Mouse (Mus musculus): Measurements from ENCODE around the gene Hoxc13. TPM values are rescaled to one million over a fixed set of nuclear protein-coding genes. Genes with fewer than 3 reads are reported as not detected.

The Hoxc13 gene
- polyA plus RNA-seq, 1 experiment = 5.8 TPM

- Histone ChIP-seq H3ac (ENCODE audit: control insufficient read depth, insufficient read length) (no peak overlapping the region), H3K79me2 (ENCODE audit: control insufficient read depth, insufficient read depth) (no peaks in the 10 kb centered on the region), H3K4me3 (no peak overlapping the region), H3K4me2 (ENCODE audit: low read depth) (no peak overlapping the region), H3K36me3 (ENCODE audit: control insufficient read depth, insufficient read depth) (no peaks in the 10 kb centered on the region), H3K27me3 (ENCODE audit: control insufficient read depth, insufficient read depth, insufficient read length) (peaks cover 55% of the 10 kb centered on the region)
- no peak for TF ChIP-seq SRF (IDR thresholded peaks at IDR 0.05; ENCODE audit: control insufficient read depth, insufficient read length, low read depth)
- no peak for TF ChIP-seq TCF12 (IDR thresholded peaks at IDR 0.05; ENCODE audit: insufficient read depth, poor library complexity, severe bottlenecking)
- no peak for TF ChIP-seq USF1 (IDR thresholded peaks at IDR 0.05; ENCODE audit: low read depth)
- TF ChIP-seq MYOG (IDR thresholded peaks at IDR 0.05; ENCODE audit: control insufficient read depth in 1 of 3, insufficient read depth in 1 of 3, insufficient read length in 2 of 3, low read depth in 2 of 3) = no peak
- TF ChIP-seq POLR2AphosphoS2 (IDR thresholded peaks at IDR 0.05; ENCODE audit: insufficient read length, low read depth) = no peak
Measured at GRCm38 (mm10) chr15:102909536-102909935, 11.4 kb upstream of the Hoxc13 start.

GRCm38 (mm10) chr15:102910038-102910437, 10.9 kb upstream of the Hoxc13 start:
- Histone ChIP-seq H3K36me3 (ENCODE audit: control insufficient read depth, insufficient read depth) (no peaks in the 10 kb centered on the region), H3ac (ENCODE audit: control insufficient read depth, insufficient read length) (no peak overlapping the region), H3K79me2 (ENCODE audit: control insufficient read depth, insufficient read depth) (no peaks in the 10 kb centered on the region), H3K27me3 (ENCODE audit: control insufficient read depth, insufficient read depth, insufficient read length) (peaks cover 55% of the 10 kb centered on the region), H3K4me3 (no peak overlapping the region), H3K4me2 (ENCODE audit: low read depth) (no peak overlapping the region)
- TF ChIP-seq MYOD1 (IDR thresholded peaks at IDR 0.05; ENCODE audit: control insufficient read depth in 1 of 3, insufficient read length in 2 of 3, low read depth in 2 of 3) (no peak), MYOG (IDR thresholded peaks at IDR 0.05; ENCODE audit: control insufficient read depth in 1 of 3, insufficient read depth in 1 of 3, insufficient read length in 2 of 3, low read depth in 2 of 3) (no peak), REST (IDR thresholded peaks at IDR 0.05; ENCODE audit: insufficient read depth, insufficient read length) (no peak), TCF3 (IDR thresholded peaks at IDR 0.05; ENCODE audit: insufficient read length, low read depth) (no peak), TCF12 (IDR thresholded peaks at IDR 0.05; ENCODE audit: insufficient read depth, poor library complexity, severe bottlenecking) (no peak), POLR2AphosphoS2 (IDR thresholded peaks at IDR 0.05; ENCODE audit: insufficient read length, low read depth) (no peak), CEBPB (IDR thresholded peaks at IDR 0.05; ENCODE audit: insufficient read depth, poor library complexity, severe bottlenecking) (no peak), E2F4 (IDR thresholded peaks at IDR 0.05; ENCODE audit: insufficient read depth) (no peak), USF1 (IDR thresholded peaks at IDR 0.05; ENCODE audit: low read depth) (no peak), MAX (IDR thresholded peaks at IDR 0.05; ENCODE audit: low read depth) (no peak), POLR2A (IDR thresholded peaks at IDR 0.05; ENCODE audit: insufficient read length, low read depth) (no peak), SRF (IDR thresholded peaks at IDR 0.05; ENCODE audit: control insufficient read depth, insufficient read length, low read depth) (no peak)

DNA sequence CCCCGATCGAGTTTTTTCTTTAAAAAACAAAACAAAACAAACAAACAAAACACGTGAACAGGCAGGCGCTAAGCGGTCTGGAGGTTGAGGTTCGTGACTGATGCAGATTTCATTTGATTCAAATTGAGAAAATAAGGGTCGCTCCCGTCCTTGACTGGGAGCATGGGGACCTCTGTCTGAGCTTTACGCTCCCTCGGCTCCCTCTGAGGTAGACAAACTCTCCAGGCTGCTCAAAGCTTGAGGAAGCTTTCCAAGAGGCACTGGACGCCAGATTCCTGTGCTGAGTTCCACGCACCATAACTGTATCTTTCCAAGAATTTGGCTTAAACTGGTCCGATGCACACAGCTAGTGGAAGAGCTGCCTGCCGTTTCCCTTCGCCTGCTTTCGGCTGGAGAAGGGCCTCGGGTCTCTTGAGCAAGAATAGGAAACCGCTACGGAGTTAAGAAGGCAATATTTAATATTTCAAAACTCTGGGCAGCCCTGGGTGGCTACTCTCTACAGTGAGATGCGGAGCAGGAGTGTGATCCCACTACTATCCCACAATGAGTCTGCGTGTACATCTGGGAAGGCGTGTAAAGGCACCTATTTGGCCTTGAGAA, 10.3 kb upstream of the Hoxc13 start:
- Histone ChIP-seq H3K4me2 (ENCODE audit: low read depth) (no peak overlapping the region), H3ac (ENCODE audit: control insufficient read depth, insufficient read length) (no peak overlapping the region), H3K79me2 (ENCODE audit: control insufficient read depth, insufficient read depth) (no peaks in the 10 kb centered on the region), H3K27me3 (ENCODE audit: control insufficient read depth, insufficient read depth, insufficient read length) (peaks cover 55% of the 10 kb centered on the region), H3K36me3 (ENCODE audit: control insufficient read depth, insufficient read depth) (no peaks in the 10 kb centered on the region), H3K4me3 (no peak overlapping the region)
- TF ChIP-seq TCF12 (IDR thresholded peaks at IDR 0.05; ENCODE audit: insufficient read depth, poor library complexity, severe bottlenecking) (no peak), TCF3 (IDR thresholded peaks at IDR 0.05; ENCODE audit: insufficient read length, low read depth) (no peak), CEBPB (IDR thresholded peaks at IDR 0.05; ENCODE audit: insufficient read depth, poor library complexity, severe bottlenecking) (no peak)

- no peaks in the 10 kb centered on the region for H3K36me3 ChIP-seq (ENCODE audit: control insufficient read depth, insufficient read depth)
- no peaks in the 10 kb centered on the region for H3K79me2 ChIP-seq (ENCODE audit: control insufficient read depth, insufficient read depth)
- no peak overlapping the region for H3K4me3 ChIP-seq
- H3K27me3 ChIP-seq (ENCODE audit: control insufficient read depth, insufficient read depth, insufficient read length) = peaks cover 45% of the 10 kb centered on the region
- H3K4me2 ChIP-seq (ENCODE audit: low read depth) = no peak overlapping the region
- TF ChIP-seq E2F4 (IDR thresholded peaks at IDR 0.05; ENCODE audit: insufficient read depth) (no peak), POLR2AphosphoS2 (IDR thresholded peaks at IDR 0.05; ENCODE audit: insufficient read length, low read depth) (no peak), USF1 (IDR thresholded peaks at IDR 0.05; ENCODE audit: low read depth) (no peak), POLR2A (IDR thresholded peaks at IDR 0.05; ENCODE audit: insufficient read length, low read depth) (no peak), TCF3 (IDR thresholded peaks at IDR 0.05; ENCODE audit: insufficient read length, low read depth) (no peak), TCF12 (IDR thresholded peaks at IDR 0.05; ENCODE audit: insufficient read depth, poor library complexity, severe bottlenecking) (no peak), MYOD1 (IDR thresholded peaks at IDR 0.05; ENCODE audit: control insufficient read depth in 1 of 3, insufficient read length in 2 of 3, low read depth in 2 of 3) (no peak), MAX (IDR thresholded peaks at IDR 0.05; ENCODE audit: low read depth) (no peak), MYOG (IDR thresholded peaks at IDR 0.05; ENCODE audit: control insufficient read depth in 1 of 3, insufficient read depth in 1 of 3, insufficient read length in 2 of 3, low read depth in 2 of 3) (no peak), SRF (IDR thresholded peaks at IDR 0.05; ENCODE audit: control insufficient read depth, insufficient read length, low read depth) (no peak), CEBPB (IDR thresholded peaks at IDR 0.05; ENCODE audit: insufficient read depth, poor library complexity, severe bottlenecking) (no peak)
- no peak overlapping the region for H3ac ChIP-seq (ENCODE audit: control insufficient read depth, insufficient read length)
Measured at GRCm38 (mm10) chr15:102913038-102913585, 7.8 kb upstream of the Hoxc13 start.

DNA sequence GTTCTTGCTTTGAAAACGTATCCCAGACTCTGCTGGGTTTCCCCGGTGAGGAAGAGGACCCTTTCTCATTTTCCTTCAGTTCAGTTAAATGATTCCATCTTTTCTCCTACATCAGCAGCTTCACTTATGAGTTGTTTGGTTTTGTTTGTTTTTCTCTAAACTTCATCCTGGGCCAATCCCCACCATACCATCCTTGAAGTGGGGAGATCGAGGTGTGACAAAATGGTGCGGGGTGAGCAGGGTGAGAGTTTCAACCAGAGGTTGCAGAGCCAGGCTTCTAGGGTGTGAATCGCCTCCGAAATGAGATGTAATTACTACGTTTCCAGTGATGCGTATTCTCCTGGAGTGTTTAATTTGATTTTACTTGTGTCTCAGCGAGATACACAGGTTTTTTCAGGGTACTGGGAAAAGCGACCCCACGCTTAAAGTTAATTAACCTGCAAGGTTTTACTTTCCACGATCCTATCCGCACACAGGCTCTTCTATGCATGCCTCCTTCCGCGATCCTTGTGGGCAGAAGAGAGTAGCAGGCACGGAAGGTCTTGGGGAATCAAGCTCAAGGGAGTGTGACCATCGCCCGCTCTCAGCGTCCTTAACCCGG, 2.8 kb upstream of the Hoxc13 start:
- Histone ChIP-seq H3K4me2 (ENCODE audit: low read depth) (no peak overlapping the region), H3K4me3 (no peak overlapping the region), H3K27me3 (ENCODE audit: control insufficient read depth, insufficient read depth, insufficient read length) (peaks cover 14% of the 10 kb centered on the region), H3ac (ENCODE audit: control insufficient read depth, insufficient read length) (no peak overlapping the region), H3K36me3 (ENCODE audit: control insufficient read depth, insufficient read depth) (no peaks in the 10 kb centered on the region), H3K79me2 (ENCODE audit: control insufficient read depth, insufficient read depth) (no peaks in the 10 kb centered on the region)
- TF ChIP-seq POLR2AphosphoS2 (IDR thresholded peaks at IDR 0.05; ENCODE audit: insufficient read length, low read depth) = no peak
- TF ChIP-seq E2F4 (IDR thresholded peaks at IDR 0.05; ENCODE audit: insufficient read depth) = no peak
- TF ChIP-seq REST (IDR thresholded peaks at IDR 0.05; ENCODE audit: insufficient read depth, insufficient read length) = no peak
- no peak for TF ChIP-seq MAX (IDR thresholded peaks at IDR 0.05; ENCODE audit: low read depth)
- no peak for TF ChIP-seq MYOD1 (IDR thresholded peaks at IDR 0.05; ENCODE audit: control insufficient read depth in 1 of 3, insufficient read length in 2 of 3, low read depth in 2 of 3)
- no peak for TF ChIP-seq TCF12 (IDR thresholded peaks at IDR 0.05; ENCODE audit: insufficient read depth, poor library complexity, severe bottlenecking)
- TF ChIP-seq MYOG (IDR thresholded peaks at IDR 0.05; ENCODE audit: control insufficient read depth in 1 of 3, insufficient read depth in 1 of 3, insufficient read length in 2 of 3, low read depth in 2 of 3) = no peak
- TF ChIP-seq CEBPB (IDR thresholded peaks at IDR 0.05; ENCODE audit: insufficient read depth, poor library complexity, severe bottlenecking) = no peak
- no peak for TF ChIP-seq TCF3 (IDR thresholded peaks at IDR 0.05; ENCODE audit: insufficient read length, low read depth)
- no peak for TF ChIP-seq SRF (IDR thresholded peaks at IDR 0.05; ENCODE audit: control insufficient read depth, insufficient read length, low read depth)
- TF ChIP-seq USF1 (IDR thresholded peaks at IDR 0.05; ENCODE audit: low read depth) = no peak
- no peak for TF ChIP-seq POLR2A (IDR thresholded peaks at IDR 0.05; ENCODE audit: insufficient read length, low read depth)
